Mouse (Mus musculus) gastrocnemius, postnatal 25 days (tissue): ENCODE measurements around the gene Esp1. TPM values are rescaled to one million over a fixed set of nuclear protein-coding genes. Genes with fewer than 3 reads are reported as not detected.
"Not testable (repeated sequence)": the region's sequence is repeated elsewhere in the genome, so short reads cannot be mapped to it uniquely, and the experiment has no call there.

Source experiments
- DNase-seq: peaks from one replicate; pipeline ENCODE4 v3.0.0; 2022
- long read RNA-seq, 2 experiments: library from polyadenylated mRNA; stranded (forward); transcript quantifications; one replicate each; pipeline ENCODE4 v2.0.0; 2021
- total RNA-seq, 2 experiments: library from RNA; stranded (reverse); gene quantifications; 1 replicate in 1 of 2; 2 replicates in 1 of 2; pipeline ENCODE4 v1.2.3; 2021

Esp1 gene
- not detected for total RNA-seq
- long read RNA-seq, experiment 1 = 0 reads
- long read RNA-seq, experiment 2 = 0 reads

DNA sequence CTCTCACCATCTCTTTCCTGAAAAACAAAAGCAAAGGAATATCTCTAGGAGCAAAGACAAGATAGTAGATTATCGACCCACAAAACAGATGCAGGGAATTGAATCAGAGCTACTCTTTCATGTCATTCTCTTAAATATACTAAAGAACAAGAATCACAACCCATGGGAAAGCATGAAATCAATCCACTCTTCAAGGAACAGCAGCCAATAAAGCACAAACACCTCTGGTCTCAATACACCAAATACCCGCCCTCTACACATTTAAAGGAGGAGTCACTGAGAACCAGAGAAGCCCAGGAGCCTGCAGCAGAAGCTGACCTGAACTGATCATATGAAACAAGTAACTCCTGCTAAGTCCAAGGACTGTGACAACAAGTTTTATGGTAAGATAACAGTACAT is at the start of gene Esp1:
Gene Esp1 (plus strand): TSS at position 301 of the 400 bp plus-strand sequence.
- DNase-seq = no peak

DNA sequence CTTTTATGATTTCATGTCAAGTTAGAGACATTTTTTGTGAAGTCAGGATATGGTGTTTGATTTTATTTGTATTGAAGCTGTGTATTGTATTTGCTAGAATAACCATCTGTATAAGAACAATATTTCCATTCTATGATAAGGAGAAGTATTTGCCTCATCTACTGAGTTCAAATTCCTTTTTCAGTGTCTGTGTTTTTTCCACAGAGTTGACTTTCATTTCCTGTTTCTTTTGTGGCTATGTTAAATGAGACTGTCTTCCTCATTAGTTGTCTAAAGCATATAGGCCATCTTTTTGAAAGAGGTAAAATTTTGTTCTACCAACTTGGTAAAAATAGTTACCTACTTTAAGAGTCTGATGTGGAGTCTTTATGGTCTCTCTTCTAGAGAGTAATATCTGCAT is 10.6 kb upstream of the Esp1 start:
- no peak for DNase-seq

DNA sequence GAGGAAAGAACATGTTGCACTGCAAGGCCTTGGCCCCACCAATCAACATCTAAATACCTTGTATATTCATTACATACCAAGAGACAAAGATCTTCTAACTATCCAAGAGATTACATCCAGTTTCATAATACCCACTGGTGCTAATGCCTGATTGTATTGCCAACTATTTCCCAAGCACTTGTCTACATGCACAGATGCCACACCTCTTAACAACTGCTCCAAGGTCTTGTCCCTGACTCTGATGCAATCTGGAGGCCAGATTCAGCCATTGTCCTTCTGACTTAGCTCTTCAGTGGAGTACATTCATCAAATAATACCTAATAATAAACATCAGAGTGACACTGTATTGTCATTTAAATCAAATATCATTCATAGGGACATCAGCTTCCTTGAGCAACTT is 9.9 kb upstream of the Esp1 start:
- not testable (repeated sequence) for DNase-seq

DNA sequence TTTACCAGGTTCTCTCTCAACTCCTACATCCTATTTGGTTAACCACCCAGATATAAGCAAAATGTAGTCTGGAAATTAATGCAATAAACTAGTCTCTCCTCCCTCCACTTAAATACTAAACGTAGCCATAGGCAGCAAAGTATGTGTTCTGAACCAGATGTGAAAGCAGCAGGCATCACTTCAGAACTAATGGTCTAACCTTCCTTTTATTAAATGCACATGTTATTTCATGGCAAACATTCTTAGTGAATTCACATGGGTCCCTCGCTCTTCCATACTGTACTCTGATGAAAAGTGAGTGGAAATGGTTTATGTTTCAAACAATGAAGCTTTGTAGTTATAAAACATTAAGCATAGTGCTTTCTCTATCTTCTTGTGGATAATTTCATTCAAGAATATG is 4.4 kb downstream of the Esp1 start:
- DNase-seq = no peak

DNA sequence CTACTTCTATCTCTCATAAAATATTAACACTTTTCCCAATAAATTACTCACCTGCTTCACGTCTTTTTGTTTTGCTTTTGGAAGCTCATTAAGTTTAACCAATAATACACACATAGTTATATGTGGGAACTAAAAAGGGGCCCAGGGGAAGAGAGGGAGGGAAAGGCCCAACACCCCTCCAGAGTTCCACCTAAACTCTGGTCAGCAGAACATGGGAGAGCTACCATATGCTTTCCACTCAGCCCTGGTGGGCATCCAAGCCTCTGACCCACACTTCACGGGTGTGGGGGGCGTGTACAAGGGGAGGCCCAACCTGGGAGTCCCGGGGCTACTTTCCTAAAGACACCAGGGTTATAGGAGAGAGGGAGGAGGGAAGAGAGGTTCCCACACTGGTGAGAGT is 4.8 kb downstream of the Esp1 start:
- DNase-seq = no peak

DNA sequence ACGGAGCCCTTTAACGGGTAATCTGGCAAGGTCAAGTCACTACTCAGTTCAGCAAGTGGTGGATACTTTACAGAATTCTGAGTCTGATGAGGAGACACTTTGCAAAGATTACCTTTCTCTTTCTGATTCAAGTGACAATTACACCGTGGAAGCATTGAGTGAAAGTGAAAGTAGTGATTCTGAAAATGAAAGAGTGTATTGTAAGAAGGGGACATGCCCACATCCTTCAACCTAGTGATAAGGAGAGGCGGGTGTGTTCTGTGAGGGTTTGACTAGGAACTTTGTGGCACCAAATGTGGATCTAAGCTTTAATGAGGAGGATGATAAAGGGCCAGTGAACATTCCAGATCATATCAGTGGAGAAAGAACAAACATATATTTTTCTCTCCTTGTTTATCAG is 36.7 kb downstream of the Esp1 start:
- no peak for DNase-seq

DNA sequence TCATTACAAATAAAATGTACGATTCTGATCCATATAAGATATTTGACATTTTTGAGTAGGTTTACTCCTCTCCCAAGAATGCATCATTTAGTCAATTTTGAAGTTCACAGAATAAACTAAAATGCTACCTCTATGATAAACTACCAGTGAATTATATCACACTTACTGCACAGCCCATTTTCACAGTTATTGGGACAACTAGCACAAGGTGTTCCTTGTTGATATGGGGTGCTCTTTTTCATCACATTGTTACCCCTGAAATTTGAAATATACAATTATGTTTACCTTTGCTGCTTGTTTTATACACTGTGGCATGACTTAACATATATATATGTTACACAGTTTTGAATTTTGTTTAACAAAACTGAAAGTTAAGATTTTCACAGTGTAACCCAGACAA is 40.2 kb downstream of the Esp1 start:
- DNase-seq = no peak

Other genes starting within 250 kb of the Esp1 start
- gene Esp8, start 207.1 kb upstream of the Esp1 start, total RNA-seq = not detected
- gene Esp6, start 165.6 kb upstream of the Esp1 start, total RNA-seq = not detected
- not detected for gene Esp4, start 128.5 kb upstream of the Esp1 start, total RNA-seq
- gene Esp3, start 95.0 kb upstream of the Esp1 start, total RNA-seq = not detected
- not detected for gene Crisp2, start 79.9 kb downstream of the Esp1 start, total RNA-seq
- not detected for gene Rhag, start 84.0 kb downstream of the Esp1 start, total RNA-seq
- under 1 TPM; 0.20 to 0.48 TPM for gene 9130008F23Rik, start 153.4 kb downstream of the Esp1 start, total RNA-seq
- gene Glyatl3, start 187.2 kb downstream of the Esp1 start, total RNA-seq = not detected
- gene Mut, start 207.6 kb downstream of the Esp1 start, total RNA-seq = 10 to 100 TPM; 63.3 to 68.0 TPM
- gene Cenpq, start 207.9 kb downstream of the Esp1 start, total RNA-seq = 1 to 10 TPM; 2.9 to 3.4 TPM